Mouse (Mus musculus) midbrain, embryonic 16.5 days (tissue): ENCODE data around the gene Myh9. TPM values are rescaled to one million over a fixed set of nuclear protein-coding genes. Genes with fewer than 3 reads are reported as not detected.

ENCODE experiments used
- ATAC-seq: fragments of 200-750 bp; cut with Nextera tagmentation; 2 replicates; pipeline ENCODE4 v1.8.0; 2017; ENCODE audit warnings: moderate TSS enrichment
- H3K27ac ChIP-seq: fragments of 300-500 bp; sonication (generic); 2 replicates; pipeline ENCODE4 v1.5.1; 2014; ENCODE audit warnings: mild to moderate bottlenecking, low read length, mixed read lengths
- H3K27me3 ChIP-seq: fragments of 300-500 bp; sonication (generic); 2 replicates; pipeline ENCODE4 v1.6.1; 2014; ENCODE audit warnings: low read depth, low read length, mixed read lengths; ENCODE audit not compliant: control insufficient read depth, insufficient read depth
- H3K36me3 ChIP-seq: fragments of 300-500 bp; sonication (generic); 2 replicates; pipeline ENCODE4 v1.6.1; 2014; ENCODE audit warnings: mild to moderate bottlenecking, low read length, moderate library complexity, mixed read lengths; ENCODE audit not compliant: control insufficient read depth, insufficient read depth
- H3K4me1 ChIP-seq: fragments of 300-500 bp; sonication (generic); 2 replicates; pipeline ENCODE4 v1.6.1; 2014; ENCODE audit warnings: mild to moderate bottlenecking, low read length, mixed read lengths; ENCODE audit not compliant: control insufficient read depth, insufficient read depth
- H3K4me2 ChIP-seq: fragments of 300-500 bp; sonication (generic); 2 replicates; pipeline ENCODE4 v1.6.1; 2014; ENCODE audit warnings: mild to moderate bottlenecking, low read length, mixed read lengths
- H3K4me3 ChIP-seq: fragments of 300-500 bp; sonication (generic); 2 replicates; pipeline ENCODE4 v1.5.1; 2014; ENCODE audit warnings: low read depth, mild to moderate bottlenecking, low read length, moderate library complexity, mixed read lengths
- H3K9ac ChIP-seq: fragments of 300-500 bp; sonication (generic); 2 replicates; pipeline ENCODE4 v1.6.1; 2014; ENCODE audit warnings: low read depth, low read length, mixed read lengths
- H3K9me3 ChIP-seq: fragments of 300-500 bp; sonication (generic); replicated peaks from 2 replicates; pipeline ENCODE4 v1.6.1; 2014; ENCODE audit warnings: mild to moderate bottlenecking, low read length, mixed read lengths; ENCODE audit not compliant: control insufficient read depth, poor library complexity, severe bottlenecking
- WGBS: fragments of 180-500 bp; shearing (Covaris S2); extraction: QIAGEN DNeasy Blood & Tissue Kit; methylation state at CpG from one replicate; pipeline ENCODE4 v1.1.7; 2014; 5-methylcytosine and 5-hydroxymethylcytosine counted together
- polyA plus RNA-seq: library from polyadenylated mRNA; unstranded; fragments of >200 nt; fragmentation: Nextera tagmentation; extraction: Ambion mirVana; gene quantifications from 2 replicates; pipeline ENCODE4 v1.2.1, GENCODE M21; 2015

Myh9 gene
- polyA plus RNA-seq, 1 experiment from 2014 or later: 9.5 TPM

GRCm38 (mm10) chr15:77811099-77811760, 30.7 kb downstream of the Myh9 start:
- no peak overlapping the region for H3K4me3 ChIP-seq
- peaks cover 8% of the 10 kb centered on the region; the same call in 1 of the 2 replicates for H3K4me1 ChIP-seq
- 56% methylated on average over 11 of the region's 11 CpGs for WGBS
- no peaks in the 10 kb centered on the region for H3K9me3 ChIP-seq
- H3K27ac ChIP-seq: no peak overlapping the region
- H3K9ac ChIP-seq: no peak overlapping the region
- H3K27me3 ChIP-seq: no peaks in the 10 kb centered on the region
- 0 out of 2 replicates have a peak, but pooled peaks cover 3% of the 10 kb centered on the region for H3K36me3 ChIP-seq
- H3K4me2 ChIP-seq: no peak overlapping the region
- ATAC-seq: no peak

DNA sequence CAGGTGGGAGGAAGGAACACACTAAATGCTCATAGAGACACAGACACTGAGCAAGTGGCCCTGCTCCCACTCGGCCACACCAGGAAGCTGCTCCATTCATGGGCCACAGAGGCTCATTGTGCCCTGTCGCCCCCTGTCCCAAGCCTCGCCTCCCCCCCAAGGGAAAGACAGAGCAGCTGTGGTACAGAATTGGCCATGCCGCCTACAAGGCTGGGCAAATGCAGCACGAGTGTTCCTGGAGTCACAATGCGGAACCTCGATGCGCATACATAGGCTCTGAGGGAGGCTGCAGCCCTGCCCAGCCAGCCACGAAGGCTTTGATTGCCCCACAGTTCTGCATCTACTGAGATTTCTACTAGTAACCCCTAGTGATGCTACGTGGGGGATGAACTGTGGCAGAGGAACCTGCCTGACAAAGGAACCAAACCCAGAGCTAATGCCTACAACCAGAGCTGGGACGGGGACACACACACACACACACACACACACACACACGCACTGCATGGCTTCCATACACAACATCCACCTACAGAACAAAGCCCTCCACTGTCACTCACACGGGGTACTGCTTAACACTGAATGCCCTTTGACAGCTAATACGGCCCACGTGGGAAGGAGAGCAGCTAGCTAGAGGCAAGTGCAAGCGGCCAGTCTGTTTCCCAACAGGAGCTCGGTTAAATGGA, 31.4 kb downstream of the Myh9 start:
- 38% methylated on average over 17 of the region's 17 CpGs for WGBS
- Histone ChIP-seq H3K4me3 (no peak overlapping the region), H3K36me3 (0 out of 2 replicates have a peak, but pooled peaks cover 3% of the 10 kb centered on the region), H3K4me1 (peaks cover 5% of the 10 kb centered on the region; the same call in 1 of the 2 replicates), H3K9ac (no peak overlapping the region), H3K9me3 (no peaks in the 10 kb centered on the region), H3K27ac (no peak overlapping the region), H3K4me2 (no peak overlapping the region), H3K27me3 (no peaks in the 10 kb centered on the region)
- peak; percentile 48; the same call in 1 of the 2 replicates for ATAC-seq

GRCm38 (mm10) chr15:77809434-77809833, 32.5 kb downstream of the Myh9 start:
- H3K9me3 ChIP-seq: no peaks in the 10 kb centered on the region
- H3K27me3 ChIP-seq: no peaks in the 10 kb centered on the region
- no peak overlapping the region for H3K9ac ChIP-seq
- 0 out of 2 replicates have a peak, but pooled peaks cover 3% of the 10 kb centered on the region for H3K36me3 ChIP-seq
- H3K4me2 ChIP-seq: no peak overlapping the region
- no peak overlapping the region for H3K4me3 ChIP-seq
- 94% methylated on average over 1 of the region's 1 CpGs for WGBS
- no peak overlapping the region for H3K27ac ChIP-seq
- no peak for ATAC-seq
- H3K4me1 ChIP-seq: peaks cover 5% of the 10 kb centered on the region; the same call in 1 of the 2 replicates

- WGBS: 89% methylated on average over 7 of the region's 7 CpGs
Measured at GRCm38 (mm10) chr15:77807264-77807585, 34.8 kb downstream of the Myh9 start.

DNA sequence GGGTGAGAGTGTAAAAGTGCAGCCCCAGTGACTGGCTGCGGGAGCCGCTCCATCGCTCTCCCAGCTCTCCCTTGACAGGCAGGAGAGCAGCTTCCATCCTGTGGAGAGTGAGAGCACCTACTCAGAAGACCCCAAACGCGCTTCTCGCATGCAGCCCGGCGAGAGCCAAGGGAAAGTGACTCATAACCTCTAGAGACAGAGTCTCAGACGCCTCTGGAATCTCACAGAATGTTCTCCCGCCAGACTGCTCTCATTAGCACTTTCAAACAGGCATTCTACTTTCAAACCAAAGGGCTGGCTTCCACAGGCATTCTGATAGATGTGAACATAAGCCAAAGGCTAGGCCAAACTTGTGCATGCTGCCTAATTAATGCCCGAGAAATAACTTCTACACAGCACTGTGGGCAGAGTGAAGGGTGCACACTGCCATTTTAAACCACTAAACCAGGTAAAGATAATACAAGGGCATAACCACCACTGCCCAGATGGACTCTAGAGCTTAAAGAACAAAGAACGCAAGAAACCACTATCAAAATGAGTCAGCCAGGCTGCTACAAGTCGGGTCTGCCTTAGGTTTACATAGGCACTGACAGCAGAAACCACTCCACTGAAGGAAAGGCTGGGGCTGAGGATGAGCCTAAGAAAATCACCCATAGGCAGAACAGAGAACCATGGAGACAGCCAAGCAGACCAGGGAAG, 35.3 kb downstream of the Myh9 start:
- no peak overlapping the region for H3K27ac ChIP-seq
- H3K4me1 ChIP-seq: peaks cover 5% of the 10 kb centered on the region; the same call in 1 of the 2 replicates
- WGBS: 89% methylated on average over 13 of the region's 13 CpGs
- H3K36me3 ChIP-seq: 0 out of 2 replicates have a peak, but pooled peaks cover 3% of the 10 kb centered on the region
- H3K9ac ChIP-seq: no peak overlapping the region
- no peak overlapping the region for H3K4me2 ChIP-seq
- no peak overlapping the region for H3K4me3 ChIP-seq
- H3K9me3 ChIP-seq: no peaks in the 10 kb centered on the region
- ATAC-seq: no peak
- H3K27me3 ChIP-seq: no peaks in the 10 kb centered on the region

More at GRCm38 (mm10) chr15:77807264-77807585, 34.8 kb downstream of the Myh9 start:
- Histone ChIP-seq H3K27ac (no peak overlapping the region), H3K27me3 (no peaks in the 10 kb centered on the region), H3K4me2 (no peak overlapping the region), H3K4me1 (peaks cover 5% of the 10 kb centered on the region; the same call in 1 of the 2 replicates), H3K9me3 (no peaks in the 10 kb centered on the region), H3K9ac (no peak overlapping the region), H3K36me3 (0 out of 2 replicates have a peak, but pooled peaks cover 3% of the 10 kb centered on the region), H3K4me3 (no peak overlapping the region)
- no peak for ATAC-seq

- Histone ChIP-seq H3K4me2 (no peak overlapping the region), H3K4me3 (no peak overlapping the region), H3K36me3 (0 out of 2 replicates have a peak, but pooled peaks cover 3% of the 10 kb centered on the region), H3K4me1 (peaks cover 3% of the 10 kb centered on the region; the same call in 1 of the 2 replicates), H3K9ac (no peak overlapping the region), H3K9me3 (no peaks in the 10 kb centered on the region), H3K27me3 (no peaks in the 10 kb centered on the region), H3K27ac (no peak overlapping the region)
- 89% methylated on average over 4 of the region's 4 CpGs for WGBS
- no peak for ATAC-seq
Measured at GRCm38 (mm10) chr15:77805657-77806056, 36.3 kb downstream of the Myh9 start.

GRCm38 (mm10) chr15:77804949-77805348, 37.0 kb downstream of the Myh9 start:
- Histone ChIP-seq H3K4me3 (no peak overlapping the region), H3K36me3 (0 out of 2 replicates have a peak, but pooled peaks cover 3% of the 10 kb centered on the region), H3K27ac (no peak overlapping the region), H3K9ac (no peak overlapping the region), H3K9me3 (no peaks in the 10 kb centered on the region), H3K4me1 (no peaks in the 10 kb centered on the region), H3K4me2 (no peak overlapping the region), H3K27me3 (no peaks in the 10 kb centered on the region)
- ATAC-seq: no peak
- 89% methylated on average over 9 of the region's 9 CpGs for WGBS

GRCm38 (mm10) chr15:77804460-77804859, 37.5 kb downstream of the Myh9 start:
- Histone ChIP-seq H3K4me1 (no peaks in the 10 kb centered on the region), H3K36me3 (0 out of 2 replicates have a peak, but pooled peaks cover 3% of the 10 kb centered on the region), H3K4me2 (no peak overlapping the region), H3K4me3 (no peak overlapping the region), H3K9me3 (no peaks in the 10 kb centered on the region), H3K9ac (no peak overlapping the region), H3K27ac (no peak overlapping the region), H3K27me3 (no peaks in the 10 kb centered on the region)
- ATAC-seq: no peak
- WGBS: 94% methylated on average over 6 of the region's 6 CpGs
